18 mouse cellular contexts compared by ENCODE assay signal in genomic region chr19:35128104-35128503, GRCm38 (mm10).
"Had no signal": no experiment of that assay in that cellular context is flagged by ENCODE, and none has a peak within 500 bp of the region (broad histone marks: within the 10 kb centered on the region; RNA-seq: fewer than 3 reads in every experiment).

No protein-coding gene starts in this region.

- H3K27me3 ChIP-seq: limb, embryonic 15.5 days; liver, embryonic 13.5 days; lung, embryonic 15.5 days; midbrain, embryonic 13.5 days; neural tube, embryonic 13.5 days had no signal

- H3K4me1 ChIP-seq: limb, embryonic 15.5 days; liver, embryonic 13.5 days; lung, embryonic 15.5 days; midbrain, embryonic 13.5 days; neural tube, embryonic 13.5 days had no signal

- H3K4me3 ChIP-seq: left cerebral cortex, adult 2 months; limb, embryonic 15.5 days; liver, embryonic 13.5 days; lung, embryonic 15.5 days; midbrain, embryonic 13.5 days; neural tube, embryonic 13.5 days had no signal

- ATAC-seq: intestine, postnatal 0 days; liver, postnatal 0 days; midbrain, embryonic 13.5 days had no signal

- H3K36me3 ChIP-seq: limb, embryonic 15.5 days; liver, embryonic 13.5 days; lung, embryonic 15.5 days; midbrain, embryonic 13.5 days; neural tube, embryonic 13.5 days had no signal

- DNase-seq: kidney, adult 9 months; kidney, postnatal 10 days; kidney, postnatal 4 days; liver, embryonic 13.5 days; liver, postnatal 0 days; lung, postnatal 14 days; retina, postnatal 1 day; right cerebral cortex, postnatal 4 days; spleen, adult 18-20 months; thymus, adult 2 months; thymus, postnatal 36 days had no signal

- H3K4me2 ChIP-seq: limb, embryonic 15.5 days; liver, embryonic 13.5 days; lung, embryonic 15.5 days; midbrain, embryonic 13.5 days; neural tube, embryonic 13.5 days had no signal

- H3K9ac ChIP-seq: limb, embryonic 15.5 days; liver, embryonic 13.5 days; liver, postnatal 0 days; lung, embryonic 15.5 days; midbrain, embryonic 13.5 days; neural tube, embryonic 13.5 days had no signal

- H3K27ac ChIP-seq: left cerebral cortex, adult 2 months; limb, embryonic 15.5 days; liver, embryonic 13.5 days; lung, embryonic 15.5 days; macrophage; midbrain, embryonic 13.5 days; neural tube, embryonic 13.5 days had no signal

- H3K9me3 ChIP-seq: limb, embryonic 15.5 days; liver, embryonic 13.5 days; lung, embryonic 15.5 days; midbrain, embryonic 13.5 days; neural tube, embryonic 13.5 days had no signal
